Mouse (Mus musculus) urinary bladder, postnatal 0 days (tissue): ENCODE measurements around the gene Ccnb1. TPM values are rescaled to one million over a fixed set of nuclear protein-coding genes. Genes with fewer than 3 reads are reported as not detected.

Source experiments
- polyA plus RNA-seq: library from polyadenylated mRNA; unstranded; fragments of >200 nt; fragmentation: Nextera tagmentation; extraction: Ambion mirVana; gene quantifications from 2 replicates; pipeline ENCODE4 v1.2.1, GENCODE M21; 2015

Gene Ccnb1
- polyA plus RNA-seq, result 34.3 and 48.0 TPM in 2 replicates

GRCm38 (mm10) chr13:100786414-100786867 is at the start of gene Ccnb1:
Gene Ccnb1, minus strand, starts transcription at chr13:100786570.

GRCm38 (mm10) chr13:100832741-100833639 is 46.6 kb upstream of the Ccnb1 start, which contains the start of gene Slc30a5:
Gene Slc30a5, minus strand, starts transcription at chr13:100833427.

GRCm38 (mm10) chr13:100775252-100776055 is 10.9 kb downstream of the Ccnb1 start, which contains the start of gene Cenph:
Gene Cenph, minus strand, starts transcription at chr13:100775899.

GRCm38 (mm10) chr13:100744036-100744744 is 42.2 kb downstream of the Ccnb1 start, which contains the start of gene Mrps36:
Gene Mrps36, minus strand, starts transcription at chr13:100744659.

GRCm38 (mm10) chr13:100730861-100731176 is 55.6 kb downstream of the Ccnb1 start, which contains the start of gene Cdk7:
Gene Cdk7, minus strand, starts transcription at chr13:100730939.

Other genes with a start within 250 kb of the Ccnb1 start
- gene Ocln, start 233.9 kb downstream of the Ccnb1 start, polyA plus RNA-seq, result 11.2 and 11.7 TPM in 2 replicates
- gene Marveld2, start 169.6 kb downstream of the Ccnb1 start, polyA plus RNA-seq, result 6.4 and 6.5 TPM in 2 replicates
- gene Ak6, start 135.6 kb downstream of the Ccnb1 start, polyA plus RNA-seq, result 189 and 199 TPM in 2 replicates
- gene Rad17, start 135.5 kb downstream of the Ccnb1 start, polyA plus RNA-seq, result 12.3 and 14.2 TPM in 2 replicates
- gene Taf9, start 135.0 kb downstream of the Ccnb1 start, polyA plus RNA-seq, result 9.6 and 16.5 TPM in 2 replicates
- 4.5 and 5.7 TPM in 2 replicates for gene Ccdc125, start 116.9 kb downstream of the Ccnb1 start, polyA plus RNA-seq
- 61.7 and 66.8 TPM in 2 replicates for gene Cdk7, start 55.6 kb downstream of the Ccnb1 start, polyA plus RNA-seq
- 147 and 167 TPM in 2 replicates for gene Mrps36, start 41.9 kb downstream of the Ccnb1 start, polyA plus RNA-seq
- 7.5 and 10.0 TPM in 2 replicates for gene Cenph, start 10.7 kb downstream of the Ccnb1 start, polyA plus RNA-seq
- gene Slc30a5, start 46.9 kb upstream of the Ccnb1 start, polyA plus RNA-seq, result 28.8 and 33.7 TPM in 2 replicates